Mouse (Mus musculus) hindbrain, embryonic 16.5 days (tissue): ENCODE results near the gene Plagl1. TPM values are rescaled to one million over a fixed set of nuclear protein-coding genes. Genes with fewer than 3 reads are reported as not detected.
"Not testable (repeated sequence)": the region's sequence is repeated elsewhere in the genome, so short reads cannot be mapped to it uniquely, and the experiment has no call there.

ENCODE experiments used
- ATAC-seq: fragments of 200-750 bp; cut with Nextera tagmentation; 2 replicates; pipeline ENCODE4 v1.8.0; 2017; ENCODE audit warnings: moderate TSS enrichment, moderate library complexity
- H3K27ac ChIP-seq: fragments of 300-500 bp; sonication (generic); 2 replicates; pipeline ENCODE4 v1.5.1; 2014; ENCODE audit warnings: low read depth, mild to moderate bottlenecking, control low read depth, low read length, moderate library complexity
- H3K27me3 ChIP-seq: fragments of 300-500 bp; sonication (generic); replicated peaks from 2 replicates; pipeline ENCODE4 v1.6.1; 2014; ENCODE audit warnings: low read length; ENCODE audit not compliant: control insufficient read depth, insufficient read depth
- H3K36me3 ChIP-seq: fragments of 300-500 bp; sonication (generic); 2 replicates; pipeline ENCODE4 v1.6.1; 2014; ENCODE audit warnings: mild to moderate bottlenecking, low read length, moderate library complexity, mixed read lengths; ENCODE audit not compliant: control insufficient read depth, insufficient read depth
- H3K4me1 ChIP-seq: fragments of 300-500 bp; sonication (generic); 2 replicates; pipeline ENCODE4 v1.6.1; 2014; ENCODE audit warnings: low read depth, low read length; ENCODE audit not compliant: control insufficient read depth, insufficient read depth
- H3K4me2 ChIP-seq: fragments of 300-500 bp; sonication (generic); 2 replicates; pipeline ENCODE4 v1.6.1; 2014; ENCODE audit warnings: mild to moderate bottlenecking, low read length, control low read depth, moderate library complexity
- H3K4me3 ChIP-seq: fragments of 300-500 bp; sonication (generic); 2 replicates; pipeline ENCODE4 v1.5.1; 2014; ENCODE audit warnings: mild to moderate bottlenecking, low read length, control low read depth, moderate library complexity
- H3K9ac ChIP-seq: fragments of 300-500 bp; sonication (generic); 2 replicates; pipeline ENCODE4 v1.6.1; 2014; ENCODE audit warnings: low read depth, mild to moderate bottlenecking, control low read depth, low read length, moderate library complexity
- H3K9me3 ChIP-seq: fragments of 300-500 bp; sonication (generic); 2 replicates; pipeline ENCODE4 v1.6.1; 2014; ENCODE audit warnings: mild to moderate bottlenecking, low read length, moderate library complexity; ENCODE audit not compliant: control insufficient read depth
- WGBS: fragments of 180-500 bp; shearing (Covaris S2); extraction: QIAGEN DNeasy Blood & Tissue Kit; methylation state at CpG from one replicate; pipeline ENCODE4 v1.1.7; 2014; 5-methylcytosine and 5-hydroxymethylcytosine counted together
- polyA plus RNA-seq: library from polyadenylated mRNA; unstranded; fragments of >200 nt; fragmentation: Nextera tagmentation; extraction: Ambion mirVana; gene quantifications from 2 replicates; pipeline ENCODE4 v1.2.1, GENCODE M21; 2015

The Plagl1 gene
- polyA plus RNA-seq = 25.4 and 34.5 TPM in 2 replicates

GRCm38 (mm10) chr10:13060021-13060668 lies at the start of gene Plagl1:
Gene Plagl1, plus strand, starts transcription at chr10:13060504.
- Histone ChIP-seq H3K27me3 (peaks cover 10% of the 10 kb centered on the region), H3K4me1 (peaks cover 8% of the 10 kb centered on the region), H3K4me2 (peak within 1 kb of the TSS; percentile 90), H3K9me3 (no peaks in the 10 kb centered on the region), H3K27ac (no peak within 1 kb of the TSS), H3K36me3 (no peaks in the 10 kb centered on the region), H3K9ac (peak within 1 kb of the TSS; percentile 67), H3K4me3 (peak within 1 kb of the TSS; percentile 50)
- WGBS = 63% methylated on average over 11 of the region's 11 CpGs
- no peak for ATAC-seq

- WGBS = 67% methylated on average over 7 of the region's 7 CpGs
- no peak for ATAC-seq
Observed at GRCm38 (mm10) chr10:13014026-13014425, 46.3 kb upstream of the Plagl1 start.

GRCm38 (mm10) chr10:13016573-13016972 lies 43.7 kb upstream of the Plagl1 start:
- ATAC-seq = peak; percentile 74
- Histone ChIP-seq H3K4me3 (no peak overlapping the region), H3K36me3 (no peaks in the 10 kb centered on the region), H3K4me1 (no peaks in the 10 kb centered on the region), H3K27ac (no peak overlapping the region), H3K4me2 (no peak overlapping the region), H3K9ac (no peak overlapping the region), H3K9me3 (no peaks in the 10 kb centered on the region), H3K27me3 (no peaks in the 10 kb centered on the region)
- WGBS = 23% methylated on average over 4 of the region's 4 CpGs

More at GRCm38 (mm10) chr10:13014026-13014425, 46.3 kb upstream of the Plagl1 start:
- Histone ChIP-seq H3K4me2 (no peak overlapping the region), H3K9me3 (no peaks in the 10 kb centered on the region), H3K27me3 (no peaks in the 10 kb centered on the region), H3K9ac (no peak overlapping the region), H3K27ac (no peak overlapping the region), H3K4me1 (peaks cover 11% of the 10 kb centered on the region), H3K4me3 (no peak overlapping the region), H3K36me3 (no peaks in the 10 kb centered on the region)

- ATAC-seq = 0 out of 2 replicates have a peak, but pooled peaks have one; percentile 37
- no peaks in the 10 kb centered on the region for H3K36me3 ChIP-seq
- H3K4me1 ChIP-seq = no peaks in the 10 kb centered on the region
- WGBS = 61% methylated on average over 7 of the region's 7 CpGs
- H3K27ac ChIP-seq = no peak overlapping the region
- no peak overlapping the region for H3K4me2 ChIP-seq
- no peaks in the 10 kb centered on the region for H3K27me3 ChIP-seq
- no peaks in the 10 kb centered on the region for H3K9me3 ChIP-seq
- H3K9ac ChIP-seq = no peak overlapping the region
- H3K4me3 ChIP-seq = no peak overlapping the region
Observed at GRCm38 (mm10) chr10:13018510-13018909, 41.8 kb upstream of the Plagl1 start.

GRCm38 (mm10) chr10:13019026-13019425 lies 41.3 kb upstream of the Plagl1 start:
- 72% methylated on average over 5 of the region's 5 CpGs for WGBS
- H3K4me1 ChIP-seq = no peaks in the 10 kb centered on the region
- H3K27ac ChIP-seq = no peak overlapping the region
- H3K9ac ChIP-seq = no peak overlapping the region; the same call in 1 of the 2 replicates
- H3K4me2 ChIP-seq = no peak overlapping the region
- H3K9me3 ChIP-seq = no peaks in the 10 kb centered on the region
- H3K27me3 ChIP-seq = no peaks in the 10 kb centered on the region
- no peak for ATAC-seq
- H3K36me3 ChIP-seq = no peaks in the 10 kb centered on the region
- no peak overlapping the region for H3K4me3 ChIP-seq

- Histone ChIP-seq H3K4me2 (no peak overlapping the region), H3K36me3 (no peaks in the 10 kb centered on the region), H3K9me3 (no peaks in the 10 kb centered on the region), H3K4me3 (no peak overlapping the region), H3K27me3 (no peaks in the 10 kb centered on the region), H3K9ac (no peak overlapping the region), H3K27ac (no peak overlapping the region), H3K4me1 (no peaks in the 10 kb centered on the region)
- 87% methylated on average over 4 of the region's 4 CpGs for WGBS
- no peak for ATAC-seq
Observed at GRCm38 (mm10) chr10:13022103-13022502, 38.2 kb upstream of the Plagl1 start.

GRCm38 (mm10) chr10:13023985-13024384 lies 36.3 kb upstream of the Plagl1 start:
- not testable (repeated sequence) for H3K27me3 ChIP-seq, H3K4me1 ChIP-seq, H3K9me3 ChIP-seq, H3K4me3 ChIP-seq, H3K9ac ChIP-seq, H3K27ac ChIP-seq, H3K36me3 ChIP-seq, ATAC-seq, H3K4me2 ChIP-seq
- 79% methylated on average over 3 of the region's 3 CpGs for WGBS

- 90% methylated on average over 5 of the region's 5 CpGs for WGBS
- ATAC-seq = no peak
- Histone ChIP-seq H3K4me1 (no peaks in the 10 kb centered on the region), H3K9ac (no peak overlapping the region), H3K27ac (no peak overlapping the region), H3K4me2 (no peak overlapping the region), H3K27me3 (no peaks in the 10 kb centered on the region), H3K36me3 (no peaks in the 10 kb centered on the region), H3K9me3 (no peaks in the 10 kb centered on the region), H3K4me3 (no peak overlapping the region)
Observed at GRCm38 (mm10) chr10:13027702-13028101, 32.6 kb upstream of the Plagl1 start.

- 96% methylated on average over 1 of the region's 1 CpGs for WGBS
- Histone ChIP-seq H3K4me2 (no peak overlapping the region), H3K27me3 (no peaks in the 10 kb centered on the region), H3K27ac (no peak overlapping the region), H3K36me3 (no peaks in the 10 kb centered on the region), H3K9me3 (no peaks in the 10 kb centered on the region), H3K4me1 (no peaks in the 10 kb centered on the region), H3K9ac (no peak overlapping the region), H3K4me3 (no peak overlapping the region)
- ATAC-seq = no peak
Observed at GRCm38 (mm10) chr10:13028215-13028614, 32.1 kb upstream of the Plagl1 start.
